Mouse (Mus musculus): Measurements from ENCODE around the gene Galnt2. TPM values are rescaled to one million over a fixed set of nuclear protein-coding genes. Genes with fewer than 3 reads are reported as not detected.
A peak's percentile ranks its signal among the peaks of the same experiment; 100 is the strongest.

Gene Galnt2
- polyA plus RNA-seq, 2 experiments: 37.8 to 66.9 TPM

DNA sequence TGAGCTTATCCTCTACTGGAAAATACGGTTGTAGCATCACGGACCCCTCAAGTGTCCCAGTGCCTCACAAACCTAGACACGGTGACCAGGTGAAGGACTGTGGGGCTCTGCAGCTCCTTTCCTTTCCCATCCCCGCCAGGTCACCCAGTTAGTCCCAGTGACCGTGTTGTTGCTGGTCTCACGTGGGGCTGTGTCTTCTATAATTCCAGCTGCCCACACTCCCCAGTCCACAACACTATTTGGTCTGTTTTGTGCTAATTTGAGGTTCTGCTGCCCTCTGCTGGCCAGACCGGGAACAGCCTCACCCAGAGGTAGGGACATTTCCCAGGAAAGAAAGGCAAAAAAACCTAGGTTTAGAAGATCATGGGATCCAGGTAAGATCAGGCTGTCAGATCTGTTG is 118.5 kb downstream of the Galnt2 start:
- WGBS: 41% methylated on average over 7 of the region's 7 CpGs
- Histone ChIP-seq H3K4me3 (replicated peaks; ENCODE audit: low read length) (no peak overlapping the region), H3K4me2 (replicated peaks; ENCODE audit: low read depth, low read length, severe bottlenecking) (no peak overlapping the region), H3K9me3 (ENCODE audit: control insufficient read depth, low read length) (no peaks in the 10 kb centered on the region), H3K27ac (replicated peaks; ENCODE audit: low read depth, low read length) (no peak overlapping the region), H3K36me3 (ENCODE audit: control insufficient read depth, insufficient read depth, low read length) (0 out of 2 replicates have a peak, but pooled peaks cover 3% of the 10 kb centered on the region), H3K4me1 (ENCODE audit: control insufficient read depth, insufficient read depth, low read length) (no peaks in the 10 kb centered on the region), H3K27me3 (ENCODE audit: control insufficient read depth, insufficient read depth, low read length) (no peaks in the 10 kb centered on the region), H3K9ac (ENCODE audit: low read depth, low read length, severe bottlenecking) (no peak overlapping the region)
- DNase-seq (ENCODE audit: low spot score) (peak; percentile 37), ATAC-seq (ENCODE audit: low FRiP score, low read depth) (peak; percentile 64; the same call in 1 of the 2 replicates)
- no peak for TF ChIP-seq POLR2A (IDR thresholded peaks at IDR 0.05; ENCODE audit: borderline replicate concordance, extremely low read depth, insufficient read depth, insufficient read length)

DNA sequence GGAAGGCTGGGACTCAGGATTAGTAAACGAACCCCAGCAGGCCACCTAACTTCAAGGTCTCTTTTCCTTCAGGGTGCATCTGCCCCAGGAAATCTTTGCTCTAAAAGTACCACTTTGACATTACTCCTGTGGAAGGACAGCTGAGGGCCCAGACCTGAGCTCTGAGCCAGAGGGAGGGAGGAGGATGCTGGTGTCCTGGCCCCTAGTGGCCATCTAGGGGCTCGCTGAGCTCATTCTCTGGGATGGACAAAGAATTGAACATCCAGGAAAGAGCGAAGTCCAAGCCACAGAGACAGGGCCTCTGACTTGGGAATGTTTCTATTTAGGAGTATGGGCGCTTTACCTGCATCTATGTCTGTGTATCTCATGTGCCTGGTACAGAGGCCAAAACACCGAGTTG is 120.4 kb downstream of the Galnt2 start:
- DNase-seq (ENCODE audit: low spot score) (no peak), ATAC-seq (ENCODE audit: low FRiP score, low read depth) (no peak)
- TF ChIP-seq POLR2A (IDR thresholded peaks at IDR 0.05; ENCODE audit: borderline replicate concordance, extremely low read depth, insufficient read depth, insufficient read length): no peak
- no peak overlapping the region for H3K27ac ChIP-seq (replicated peaks; ENCODE audit: low read depth, low read length)
- H3K9me3 ChIP-seq (ENCODE audit: control insufficient read depth, low read length): no peaks in the 10 kb centered on the region
- H3K36me3 ChIP-seq (ENCODE audit: control insufficient read depth, insufficient read depth, low read length): no peaks in the 10 kb centered on the region
- no peak overlapping the region for H3K4me2 ChIP-seq (replicated peaks; ENCODE audit: low read depth, low read length, severe bottlenecking)
- WGBS: 64% methylated on average over 5 of the region's 5 CpGs
- H3K4me1 ChIP-seq (ENCODE audit: control insufficient read depth, insufficient read depth, low read length): no peaks in the 10 kb centered on the region
- no peak overlapping the region for H3K4me3 ChIP-seq (replicated peaks; ENCODE audit: low read length)
- H3K9ac ChIP-seq (ENCODE audit: low read depth, low read length, severe bottlenecking): no peak overlapping the region
- H3K27me3 ChIP-seq (ENCODE audit: control insufficient read depth, insufficient read depth, low read length): no peaks in the 10 kb centered on the region

DNA sequence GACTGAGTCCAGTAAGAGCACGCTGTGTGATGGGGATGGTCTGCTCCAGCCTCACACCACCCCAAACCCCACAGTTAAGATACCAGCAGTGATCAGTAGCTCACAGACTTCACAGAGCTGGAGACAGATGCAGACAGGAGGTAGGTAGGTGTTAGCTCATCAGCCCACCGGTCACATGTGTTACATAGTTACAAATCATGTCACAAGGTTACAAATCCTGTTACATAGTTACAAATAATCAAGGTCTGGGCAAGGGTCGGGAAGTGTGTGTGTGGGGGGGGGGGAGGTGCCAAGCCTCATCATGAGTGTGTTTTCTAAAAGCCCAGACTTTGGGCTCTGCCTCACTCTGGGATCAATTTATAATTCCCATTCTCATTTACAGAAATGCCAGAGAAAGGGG is 129.7 kb downstream of the Galnt2 start:
- ATAC-seq (ENCODE audit: low FRiP score, low read depth) (no peak), DNase-seq (ENCODE audit: low spot score) (no peak)
- H3K27ac ChIP-seq (replicated peaks; ENCODE audit: low read depth, low read length): no peak overlapping the region
- no peaks in the 10 kb centered on the region for H3K27me3 ChIP-seq (ENCODE audit: control insufficient read depth, insufficient read depth, low read length)
- no peaks in the 10 kb centered on the region for H3K9me3 ChIP-seq (ENCODE audit: control insufficient read depth, low read length)
- H3K36me3 ChIP-seq (ENCODE audit: control insufficient read depth, insufficient read depth, low read length): no peaks in the 10 kb centered on the region
- H3K4me1 ChIP-seq (ENCODE audit: control insufficient read depth, insufficient read depth, low read length): no peaks in the 10 kb centered on the region
- WGBS: 74% methylated on average over 3 of the region's 3 CpGs
- TF ChIP-seq POLR2A (IDR thresholded peaks at IDR 0.05; ENCODE audit: borderline replicate concordance, extremely low read depth, insufficient read depth, insufficient read length): no peak
- no peak overlapping the region for H3K9ac ChIP-seq (ENCODE audit: low read depth, low read length, severe bottlenecking)
- no peak overlapping the region for H3K4me2 ChIP-seq (replicated peaks; ENCODE audit: low read depth, low read length, severe bottlenecking)
- H3K4me3 ChIP-seq (replicated peaks; ENCODE audit: low read length): no peak overlapping the region

DNA sequence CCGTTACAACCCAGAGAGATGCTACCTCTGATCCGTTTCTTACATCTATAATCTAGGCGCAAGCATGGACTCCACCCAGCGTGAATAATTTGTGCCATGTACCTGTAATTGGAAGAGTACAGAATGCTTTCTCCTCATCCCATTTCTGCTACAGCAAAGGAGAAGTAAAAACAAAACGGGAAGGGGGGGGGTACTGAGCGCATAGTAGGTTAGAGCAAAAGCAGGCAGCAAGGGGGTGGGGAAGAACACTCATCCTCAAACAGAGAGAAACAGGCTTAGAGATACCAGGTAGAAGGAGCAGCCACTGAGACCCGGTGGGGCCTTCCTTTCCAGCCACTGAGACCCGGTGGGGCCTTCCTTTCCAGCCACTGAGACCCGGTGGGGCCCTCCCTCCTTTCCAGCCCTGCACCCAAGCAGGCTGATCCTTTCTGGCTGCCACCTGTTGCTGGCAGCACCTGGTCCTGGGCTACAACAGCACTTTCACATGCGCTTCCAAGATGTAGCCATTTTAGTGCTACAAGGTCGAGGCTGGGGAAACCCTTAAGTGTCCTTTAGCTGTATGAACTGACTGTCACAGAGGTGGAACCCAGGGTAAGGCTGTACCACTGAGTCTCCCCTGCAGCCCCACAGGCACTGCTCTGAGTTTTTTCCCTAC is 130.7 kb downstream of the Galnt2 start:
- Histone ChIP-seq H3K4me2 (replicated peaks; ENCODE audit: low read depth, low read length, severe bottlenecking) (no peak overlapping the region), H3K36me3 (ENCODE audit: control insufficient read depth, insufficient read depth, low read length) (no peaks in the 10 kb centered on the region), H3K9ac (ENCODE audit: low read depth, low read length, severe bottlenecking) (no peak overlapping the region), H3K9me3 (ENCODE audit: control insufficient read depth, low read length) (no peaks in the 10 kb centered on the region), H3K4me3 (replicated peaks; ENCODE audit: low read length) (no peak overlapping the region), H3K4me1 (ENCODE audit: control insufficient read depth, insufficient read depth, low read length) (no peaks in the 10 kb centered on the region), H3K27ac (replicated peaks; ENCODE audit: low read depth, low read length) (no peak overlapping the region), H3K27me3 (ENCODE audit: control insufficient read depth, insufficient read depth, low read length) (no peaks in the 10 kb centered on the region)
- TF ChIP-seq POLR2A (IDR thresholded peaks at IDR 0.05; ENCODE audit: borderline replicate concordance, extremely low read depth, insufficient read depth, insufficient read length): no peak
- no peak for ATAC-seq (ENCODE audit: low FRiP score, low read depth)
- WGBS: 74% methylated on average over 11 of the region's 11 CpGs
- no peak for DNase-seq (ENCODE audit: low spot score)

DNA sequence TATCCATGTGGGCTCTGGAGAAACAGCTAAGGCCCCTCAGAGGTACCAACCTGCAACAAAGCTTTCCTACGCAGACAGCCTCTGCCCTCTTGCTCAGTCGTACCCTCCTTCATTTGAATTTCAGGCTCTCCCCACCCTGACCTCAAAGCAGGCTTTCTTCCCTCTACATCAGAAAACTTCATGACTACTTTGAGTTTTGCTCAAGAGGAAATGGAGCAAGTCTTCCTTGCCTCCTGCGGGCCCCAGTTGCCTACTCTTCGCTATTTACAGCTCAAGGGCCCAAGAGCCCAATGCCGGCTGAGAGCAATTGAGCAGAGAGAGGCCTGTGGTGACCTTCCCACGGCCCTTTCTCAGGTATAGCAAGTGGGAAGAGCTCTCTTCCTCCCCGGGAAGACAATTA is 131.4 kb downstream of the Galnt2 start:
- Histone ChIP-seq H3K4me2 (replicated peaks; ENCODE audit: low read depth, low read length, severe bottlenecking) (no peak overlapping the region), H3K9ac (ENCODE audit: low read depth, low read length, severe bottlenecking) (no peak overlapping the region), H3K4me3 (replicated peaks; ENCODE audit: low read length) (no peak overlapping the region), H3K36me3 (ENCODE audit: control insufficient read depth, insufficient read depth, low read length) (no peaks in the 10 kb centered on the region), H3K27me3 (ENCODE audit: control insufficient read depth, insufficient read depth, low read length) (no peaks in the 10 kb centered on the region), H3K4me1 (ENCODE audit: control insufficient read depth, insufficient read depth, low read length) (no peaks in the 10 kb centered on the region), H3K27ac (replicated peaks; ENCODE audit: low read depth, low read length) (no peak overlapping the region), H3K9me3 (ENCODE audit: control insufficient read depth, low read length) (no peaks in the 10 kb centered on the region)
- 78% methylated on average over 7 of the region's 7 CpGs for WGBS
- no peak for TF ChIP-seq POLR2A (IDR thresholded peaks at IDR 0.05; ENCODE audit: borderline replicate concordance, extremely low read depth, insufficient read depth, insufficient read length)
- ATAC-seq (ENCODE audit: low FRiP score, low read depth): no peak
- no peak for DNase-seq (ENCODE audit: low spot score)
